Mouse (Mus musculus) hindbrain, embryonic 12.5 days (tissue): Measurements from ENCODE around the gene Cd9. TPM values are rescaled to one million over a fixed set of nuclear protein-coding genes. Genes with fewer than 3 reads are reported as not detected.
"Not testable (repeated sequence)": the region's sequence is repeated elsewhere in the genome, so short reads cannot be mapped to it uniquely, and the experiment has no call there.

ENCODE experiments used
- ATAC-seq: fragments of 200-750 bp; cut with Nextera tagmentation; 2 replicates; pipeline ENCODE4 v1.8.0; 2017; ENCODE audit warnings: moderate TSS enrichment; ENCODE audit not compliant: low FRiP score
- H3K27ac ChIP-seq: fragments of 300-500 bp; sonication (generic); 2 replicates; pipeline ENCODE4 v1.5.1; 2016; ENCODE audit warnings: mild to moderate bottlenecking
- H3K27me3 ChIP-seq: fragments of 300-500 bp; sonication (generic); 2 replicates; pipeline ENCODE4 v1.6.1; 2016; ENCODE audit warnings: mild to moderate bottlenecking
- H3K36me3 ChIP-seq: fragments of 300-500 bp; sonication (generic); 2 replicates; pipeline ENCODE4 v1.6.1; 2016; ENCODE audit warnings: mild to moderate bottlenecking
- H3K4me1 ChIP-seq: fragments of 300-500 bp; sonication (generic); 2 replicates; pipeline ENCODE4 v1.6.1; 2016
- H3K4me2 ChIP-seq: fragments of 300-500 bp; sonication (generic); replicated peaks from 2 replicates; pipeline ENCODE4 v1.6.1; 2016; ENCODE audit warnings: mild to moderate bottlenecking
- H3K4me3 ChIP-seq: fragments of 300-500 bp; sonication (generic); 2 replicates; pipeline ENCODE4 v1.5.1; 2016; ENCODE audit warnings: mild to moderate bottlenecking
- H3K9ac ChIP-seq: fragments of 300-500 bp; sonication (generic); 2 replicates; pipeline ENCODE4 v1.6.1; 2016; ENCODE audit warnings: mild to moderate bottlenecking, moderate library complexity
- H3K9me3 ChIP-seq: fragments of 300-500 bp; sonication (generic); replicated peaks from 2 replicates; pipeline ENCODE4 v1.6.1; 2016; ENCODE audit warnings: mild to moderate bottlenecking
- WGBS: fragments of 180-500 bp; shearing (Covaris S2); methylation state at CpG from one replicate; pipeline ENCODE4 v1.1.7; 2016; 5-methylcytosine and 5-hydroxymethylcytosine counted together
- polyA plus RNA-seq: library from polyadenylated mRNA; unstranded; fragments of >200 nt; fragmentation: Nextera tagmentation; extraction: Ambion mirVana; gene quantifications from 2 replicates; pipeline ENCODE4 v1.2.1, GENCODE M21; 2016

Gene Cd9
- polyA plus RNA-seq, 1 experiment from 2014 or later, result 54.1 TPM

DNA sequence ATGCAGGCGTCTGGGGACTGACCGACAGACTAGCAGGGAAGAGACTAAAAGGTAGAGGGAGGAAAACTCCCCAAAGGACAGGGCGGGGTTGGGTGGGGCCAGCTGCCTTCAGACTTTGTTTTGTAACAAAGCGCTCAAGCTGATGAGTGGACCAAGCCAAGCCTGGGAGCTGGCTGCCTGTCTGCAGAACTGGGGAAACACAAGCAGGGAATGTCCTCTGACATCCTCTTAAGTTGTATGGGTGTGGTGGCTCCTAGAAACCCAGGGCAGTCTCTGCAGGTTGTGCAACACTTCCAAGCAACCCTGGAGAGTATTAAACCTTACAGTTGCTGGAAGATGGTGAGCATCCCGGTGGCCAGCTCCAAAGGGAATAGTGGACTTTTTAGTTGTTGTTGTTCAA lies 1.4 kb downstream of the Cd9 start:
- ATAC-seq, result no peak
- H3K4me2 ChIP-seq, result peak overlapping the region; percentile 82
- no peaks in the 10 kb centered on the region for H3K9me3 ChIP-seq
- H3K9ac ChIP-seq, result no peak overlapping the region
- H3K27ac ChIP-seq, result no peak overlapping the region
- WGBS, result 41% methylated on average over 5 of the region's 5 CpGs
- H3K4me3 ChIP-seq, result peak overlapping the region; percentile 58
- H3K27me3 ChIP-seq, result peaks cover 35% of the 10 kb centered on the region
- H3K36me3 ChIP-seq, result no peaks in the 10 kb centered on the region
- H3K4me1 ChIP-seq, result peaks cover 15% of the 10 kb centered on the region

DNA sequence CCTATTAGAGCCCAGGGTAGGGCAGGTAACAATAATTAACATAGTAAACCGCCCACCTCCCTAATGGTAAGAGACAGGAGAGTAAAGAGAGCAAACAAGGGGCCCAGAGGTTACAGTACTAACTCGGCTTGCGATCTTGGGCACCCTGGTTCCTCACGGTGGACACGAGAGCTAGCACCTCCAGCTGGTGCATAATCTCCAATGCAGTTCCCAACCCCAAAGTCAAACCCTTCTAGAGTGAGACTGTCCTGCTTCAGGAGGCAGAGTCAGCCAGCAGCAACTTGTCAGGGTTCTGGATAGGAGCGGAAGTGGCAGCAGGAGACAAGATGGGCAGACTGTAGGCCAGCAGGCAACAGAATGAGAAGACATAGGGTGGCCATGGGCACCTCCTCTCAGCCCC lies 1.9 kb downstream of the Cd9 start:
- H3K27me3 ChIP-seq, result peaks cover 35% of the 10 kb centered on the region
- no peak overlapping the region for H3K4me3 ChIP-seq
- no peak overlapping the region for H3K27ac ChIP-seq
- no peaks in the 10 kb centered on the region for H3K9me3 ChIP-seq
- H3K4me1 ChIP-seq, result peaks cover 15% of the 10 kb centered on the region
- ATAC-seq, result no peak
- H3K36me3 ChIP-seq, result no peaks in the 10 kb centered on the region
- no peak overlapping the region for H3K9ac ChIP-seq
- peak overlapping the region; percentile 82; the same call in 1 of the 2 replicates for H3K4me2 ChIP-seq
- WGBS, result 86% methylated on average over 6 of the region's 6 CpGs

DNA sequence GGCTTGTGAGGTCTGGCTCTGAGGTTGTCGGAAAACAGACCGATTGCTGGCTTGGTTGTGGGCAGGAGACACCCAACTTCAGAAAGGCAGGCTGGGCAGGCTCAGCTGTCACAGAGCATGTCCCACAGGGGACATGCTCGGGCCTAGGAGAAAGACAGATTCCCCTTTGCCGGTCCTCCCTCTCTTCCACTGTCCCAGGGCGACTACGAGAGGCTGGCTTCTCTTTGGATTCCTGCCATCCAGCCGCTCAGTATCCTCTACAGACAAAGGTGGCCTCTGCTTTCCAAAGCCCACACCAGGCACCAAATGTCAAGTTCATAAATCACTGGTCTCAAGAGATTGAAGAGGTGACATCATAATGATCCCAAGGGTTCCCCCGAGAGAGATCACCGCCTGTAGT lies 2.6 kb downstream of the Cd9 start:
- no peak overlapping the region for H3K4me3 ChIP-seq
- no peaks in the 10 kb centered on the region for H3K36me3 ChIP-seq
- H3K9me3 ChIP-seq, result no peaks in the 10 kb centered on the region
- no peak overlapping the region for H3K9ac ChIP-seq
- no peak overlapping the region for H3K27ac ChIP-seq
- H3K27me3 ChIP-seq, result peaks cover 35% of the 10 kb centered on the region
- 67% methylated on average over 9 of the region's 9 CpGs for WGBS
- H3K4me2 ChIP-seq, result no peak overlapping the region
- peaks cover 15% of the 10 kb centered on the region for H3K4me1 ChIP-seq
- ATAC-seq, result no peak

DNA sequence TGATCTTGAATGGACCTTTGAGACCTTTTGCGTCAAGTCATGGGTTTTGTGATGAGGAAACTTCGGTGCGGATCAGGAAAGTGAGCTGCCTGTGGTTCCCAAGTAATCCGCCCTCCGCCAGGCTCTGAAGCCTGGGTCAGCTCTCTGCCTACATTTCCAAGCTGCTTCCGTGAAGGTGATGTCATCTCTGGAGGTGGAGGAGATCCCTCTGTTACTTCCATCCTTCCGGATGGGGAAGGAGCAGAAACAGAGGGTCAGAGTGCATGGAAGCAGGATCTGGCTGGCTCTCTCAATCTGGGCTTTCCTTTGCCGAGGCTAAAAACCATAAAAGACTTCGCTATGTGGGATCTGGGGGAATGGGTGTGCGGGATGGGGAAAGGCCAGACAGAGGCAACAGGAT lies 3.2 kb downstream of the Cd9 start:
- no peak overlapping the region for H3K4me2 ChIP-seq
- H3K4me1 ChIP-seq, result peaks cover 15% of the 10 kb centered on the region
- no peaks in the 10 kb centered on the region for H3K36me3 ChIP-seq
- 83% methylated on average over 10 of the region's 10 CpGs for WGBS
- H3K27me3 ChIP-seq, result peaks cover 31% of the 10 kb centered on the region
- no peak overlapping the region for H3K4me3 ChIP-seq
- ATAC-seq, result no peak
- no peak overlapping the region for H3K9ac ChIP-seq
- no peaks in the 10 kb centered on the region for H3K9me3 ChIP-seq
- H3K27ac ChIP-seq, result no peak overlapping the region

DNA sequence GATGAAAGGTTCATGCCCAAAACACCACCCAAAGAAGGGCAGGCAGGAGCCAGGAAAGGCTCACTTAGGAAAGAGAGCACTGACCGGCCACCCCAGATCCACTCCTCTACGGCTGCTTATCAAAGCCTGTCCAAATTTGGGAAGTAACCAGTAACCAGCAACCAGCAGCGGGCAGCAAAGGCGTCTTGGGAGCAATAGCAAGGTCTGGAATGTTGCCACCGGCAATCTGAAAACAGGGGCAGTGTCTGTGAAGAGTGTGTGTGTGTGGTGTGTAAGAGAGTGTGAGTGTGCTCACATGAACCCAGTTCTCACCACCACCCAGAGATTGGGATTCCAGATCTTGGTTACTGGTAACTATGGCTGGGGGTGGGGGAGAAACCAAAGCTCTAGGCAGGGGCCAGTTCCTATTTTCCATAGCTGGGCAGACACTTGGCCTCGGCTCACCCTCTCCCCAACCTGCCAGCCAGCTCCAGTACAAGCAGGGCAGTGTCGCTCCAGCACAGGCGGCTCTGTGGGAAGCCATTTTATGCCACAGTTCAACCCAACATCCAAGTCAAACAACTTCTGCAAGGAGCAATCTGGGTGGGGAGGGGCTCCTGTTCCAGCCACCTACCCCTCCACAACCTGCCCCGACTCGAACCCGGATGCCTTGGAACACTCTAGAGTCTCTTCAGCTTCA lies 4.6 kb downstream of the Cd9 start:
- no peak overlapping the region for H3K4me3 ChIP-seq
- H3K4me1 ChIP-seq, result peaks cover 13% of the 10 kb centered on the region
- no peak for ATAC-seq
- no peaks in the 10 kb centered on the region for H3K9me3 ChIP-seq
- no peak overlapping the region for H3K4me2 ChIP-seq
- H3K36me3 ChIP-seq, result no peaks in the 10 kb centered on the region
- no peak overlapping the region for H3K27ac ChIP-seq
- peaks cover 23% of the 10 kb centered on the region for H3K27me3 ChIP-seq
- H3K9ac ChIP-seq, result no peak overlapping the region
- WGBS, result 82% methylated on average over 11 of the region's 11 CpGs

DNA sequence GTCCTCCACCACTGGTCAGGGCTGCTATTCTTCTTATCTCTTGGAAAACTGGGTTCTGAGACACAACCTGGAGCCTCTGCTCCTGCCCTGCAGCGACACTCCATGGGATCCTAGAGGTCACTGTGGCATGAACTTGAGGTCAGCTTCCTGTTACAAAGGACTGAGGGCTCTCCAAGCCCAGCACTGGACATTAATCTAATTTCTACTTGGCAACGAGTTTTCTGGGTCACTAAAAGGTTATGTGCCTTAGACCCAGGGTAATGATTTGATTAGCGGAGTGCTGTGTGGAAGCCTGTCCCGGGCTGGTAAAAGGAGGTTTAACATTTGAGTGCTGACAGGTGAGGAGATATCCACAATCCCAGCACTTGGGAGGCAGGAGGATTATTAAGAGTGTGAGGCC lies 9.0 kb downstream of the Cd9 start:
- Histone ChIP-seq H3K4me1 (peaks cover 14% of the 10 kb centered on the region), H3K27me3 (no peaks in the 10 kb centered on the region; the same call in 1 of the 2 replicates), H3K4me2 (no peak overlapping the region), H3K9me3 (no peaks in the 10 kb centered on the region), H3K36me3 (no peaks in the 10 kb centered on the region), H3K27ac (no peak overlapping the region), H3K9ac (no peak overlapping the region), H3K4me3 (no peak overlapping the region)
- 39% methylated on average over 4 of the region's 4 CpGs for WGBS
- no peak for ATAC-seq

DNA sequence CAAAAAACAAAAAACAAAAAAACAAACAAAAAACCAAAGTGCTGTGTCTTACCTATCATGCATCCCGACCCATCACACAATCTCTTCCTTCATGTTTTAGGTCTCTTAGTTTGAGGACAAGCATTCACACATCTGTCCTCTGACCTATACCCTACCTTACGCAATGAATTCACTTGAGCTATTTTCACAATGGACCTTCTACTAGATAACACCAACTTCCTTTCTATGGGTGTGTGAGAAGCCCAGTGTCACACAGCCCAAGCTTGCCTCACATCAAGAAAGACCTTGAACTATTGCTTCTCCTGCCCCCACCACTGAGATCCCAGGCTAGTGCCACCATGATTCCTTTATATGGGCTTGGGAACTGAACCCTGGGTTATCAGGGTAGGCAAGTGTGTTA lies 9.9 kb downstream of the Cd9 start:
- WGBS, result 96% methylated on average over 2 of the region's 2 CpGs
- ATAC-seq, result no peak
- H3K4me1 ChIP-seq, result peaks cover 19% of the 10 kb centered on the region
- H3K36me3 ChIP-seq, result no peaks in the 10 kb centered on the region
- no peak overlapping the region for H3K27ac ChIP-seq
- H3K4me3 ChIP-seq, result no peak overlapping the region
- H3K27me3 ChIP-seq, result no peaks in the 10 kb centered on the region; the same call in 1 of the 2 replicates
- H3K9me3 ChIP-seq, result no peaks in the 10 kb centered on the region
- H3K9ac ChIP-seq, result no peak overlapping the region
- H3K4me2 ChIP-seq, result no peak overlapping the region

DNA sequence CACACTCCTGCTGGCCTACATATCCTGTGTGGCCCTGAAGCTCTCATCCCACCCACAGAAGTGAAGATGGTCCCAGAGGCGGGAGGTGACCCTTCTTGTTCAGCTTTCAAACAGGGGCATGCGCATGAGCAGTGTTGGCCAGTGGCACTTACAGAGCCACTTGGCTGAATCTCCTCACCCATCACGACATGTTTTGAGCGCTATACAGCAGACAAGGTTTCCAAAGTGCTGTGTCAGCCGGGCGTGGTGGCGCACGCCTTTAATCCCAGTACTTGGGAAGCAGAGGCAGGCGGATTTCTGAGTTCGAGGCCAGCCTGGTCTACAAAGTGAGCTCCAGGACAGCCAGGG lies 10.3 kb downstream of the Cd9 start:
- H3K36me3 ChIP-seq, H3K9ac ChIP-seq, H3K4me2 ChIP-seq, H3K27me3 ChIP-seq, H3K9me3 ChIP-seq, ATAC-seq, H3K4me3 ChIP-seq, H3K27ac ChIP-seq: not testable (repeated sequence)
- H3K4me1 ChIP-seq, result peaks cover 19% of the 10 kb centered on the region
- 94% methylated on average over 10 of the region's 10 CpGs for WGBS

DNA sequence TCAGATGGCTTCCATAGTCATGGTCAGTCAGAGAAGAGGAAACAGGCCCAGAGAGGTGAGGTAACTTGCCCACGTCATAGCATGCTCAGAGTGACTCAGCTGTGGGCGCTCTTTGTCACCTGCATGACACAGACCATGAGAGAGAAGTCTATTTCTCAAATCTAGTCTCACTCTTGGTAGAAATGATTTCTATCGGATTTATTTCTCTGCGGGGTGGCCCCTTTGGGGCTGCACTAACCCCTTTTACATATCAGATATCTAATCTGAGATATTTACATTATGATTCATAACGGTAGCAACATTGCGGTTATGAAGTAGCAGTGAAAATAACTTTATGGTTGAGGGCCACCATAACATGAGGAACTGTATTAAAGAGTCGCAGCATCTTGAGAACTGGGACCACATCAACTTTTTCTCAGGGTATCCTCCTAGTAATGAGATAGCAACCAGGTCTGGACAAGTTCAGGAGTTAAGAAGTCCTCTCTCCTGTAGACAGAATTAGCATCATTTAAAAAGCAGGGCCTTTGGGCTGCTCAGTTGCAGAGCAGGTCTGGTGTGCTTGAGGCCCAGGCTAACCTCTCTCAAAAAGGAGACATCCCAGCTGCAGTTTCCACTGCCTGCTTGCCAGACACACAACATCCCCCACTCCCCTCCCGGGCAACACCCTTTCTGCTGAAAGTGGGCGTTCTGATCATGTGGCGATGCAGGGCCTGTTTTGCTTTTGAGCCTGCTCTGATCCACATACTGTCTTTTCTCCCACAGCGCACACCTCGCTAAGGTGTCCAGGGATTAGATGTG lies 10.9 kb downstream of the Cd9 start:
- ATAC-seq, result no peak
- H3K27me3 ChIP-seq, result no peaks in the 10 kb centered on the region; the same call in 1 of the 2 replicates
- no peak overlapping the region for H3K4me3 ChIP-seq
- 89% methylated on average over 12 of the region's 12 CpGs for WGBS
- H3K36me3 ChIP-seq, result no peaks in the 10 kb centered on the region
- H3K9me3 ChIP-seq, result no peaks in the 10 kb centered on the region
- H3K4me2 ChIP-seq, result no peak overlapping the region
- H3K4me1 ChIP-seq, result peaks cover 19% of the 10 kb centered on the region
- H3K9ac ChIP-seq, result no peak overlapping the region
- no peak overlapping the region for H3K27ac ChIP-seq

DNA sequence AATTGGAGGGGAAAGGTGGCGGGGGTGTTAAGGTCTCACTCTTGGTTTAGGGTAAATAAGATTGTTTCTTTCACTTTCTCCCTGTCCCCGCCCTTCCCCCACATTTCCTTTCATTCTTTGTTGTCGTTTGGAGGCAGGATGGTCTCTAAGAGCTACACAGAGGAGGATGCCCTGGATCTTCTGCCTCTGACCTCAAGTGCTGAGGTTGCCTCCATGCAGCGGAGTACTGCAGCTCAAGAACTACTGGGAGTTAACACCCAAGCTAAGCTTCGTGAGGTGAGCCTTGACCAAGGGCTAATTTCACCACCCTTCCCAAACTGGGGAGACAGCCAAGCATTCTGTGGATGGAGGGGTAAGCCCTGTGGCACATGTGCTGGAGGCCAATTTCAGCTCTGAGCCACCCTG lies 12.2 kb downstream of the Cd9 start:
- ATAC-seq, result no peak
- no peak overlapping the region for H3K9ac ChIP-seq
- WGBS, result 54% methylated on average over 5 of the region's 5 CpGs
- H3K36me3 ChIP-seq, result no peaks in the 10 kb centered on the region
- no peak overlapping the region for H3K27ac ChIP-seq
- no peak overlapping the region for H3K4me2 ChIP-seq
- no peaks in the 10 kb centered on the region; the same call in 1 of the 2 replicates for H3K27me3 ChIP-seq
- no peaks in the 10 kb centered on the region for H3K9me3 ChIP-seq
- H3K4me1 ChIP-seq, result peaks cover 19% of the 10 kb centered on the region
- no peak overlapping the region for H3K4me3 ChIP-seq

DNA sequence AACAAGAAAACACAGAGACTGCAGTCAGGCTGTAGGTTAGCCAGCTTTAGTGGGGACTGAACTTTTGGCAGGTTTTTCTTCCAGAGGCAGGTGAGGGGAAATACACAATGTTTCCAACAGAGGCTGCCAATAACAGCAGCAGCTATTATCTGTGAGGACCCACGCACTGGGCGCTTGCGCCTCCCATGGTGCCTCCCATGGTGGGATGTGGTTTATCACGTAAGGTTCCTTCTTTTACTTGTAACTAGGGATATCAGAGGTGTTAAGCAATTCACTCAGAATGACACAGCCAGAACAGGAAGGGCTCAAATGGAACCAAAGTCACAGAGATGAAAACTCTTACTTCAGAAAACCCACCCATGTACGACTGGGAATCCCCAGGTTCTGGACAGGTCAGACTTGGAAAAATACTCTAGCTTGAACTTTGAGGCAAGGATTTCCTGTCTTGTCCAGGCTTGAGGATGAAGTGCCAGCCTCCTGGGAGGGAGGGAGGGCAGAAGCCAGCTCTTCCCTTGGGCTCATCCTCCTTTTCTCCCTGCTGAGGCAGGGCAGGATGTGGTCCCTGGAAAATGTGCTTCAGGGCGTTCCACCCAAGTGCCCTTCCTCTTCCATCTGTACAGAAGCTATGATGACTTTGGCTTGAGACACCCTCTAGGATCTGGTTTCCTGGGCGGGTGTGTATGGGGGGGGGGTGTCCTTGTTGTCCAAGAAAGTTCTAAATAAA lies 12.8 kb downstream of the Cd9 start:
- WGBS, result 42% methylated on average over 7 of the region's 7 CpGs
- no peak overlapping the region for H3K9ac ChIP-seq
- H3K4me3 ChIP-seq, result no peak overlapping the region
- H3K4me2 ChIP-seq, result no peak overlapping the region
- H3K9me3 ChIP-seq, result no peaks in the 10 kb centered on the region
- H3K27ac ChIP-seq, result no peak overlapping the region
- no peaks in the 10 kb centered on the region; the same call in 1 of the 2 replicates for H3K27me3 ChIP-seq
- no peak for ATAC-seq
- no peaks in the 10 kb centered on the region for H3K36me3 ChIP-seq
- H3K4me1 ChIP-seq, result peaks cover 19% of the 10 kb centered on the region
